Mouse (Mus musculus) cerebellum, adult 11-12 months (tissue): ENCODE measurements around the gene Wdr19.

ENCODE experiments used
- DNase-seq: peaks from one replicate; pipeline ENCODE4 v3.0.0; 2022

The Wdr19 gene

GRCm38 (mm10) chr5:65199346-65200128 lies at the start of gene Wdr19:
Gene Wdr19 (plus strand): TSS chr5:65199696.
- peak; percentile 100 for DNase-seq

GRCm38 (mm10) chr5:65149706-65150105 lies 49.8 kb upstream of the Wdr19 start:
- no peak for DNase-seq

GRCm38 (mm10) chr5:65150376-65150955 lies 49.0 kb upstream of the Wdr19 start:
- DNase-seq, result no peak

- no peak for DNase-seq
Measured at GRCm38 (mm10) chr5:65151276-65151675, 48.2 kb upstream of the Wdr19 start.

- no peak for DNase-seq
Measured at GRCm38 (mm10) chr5:65151767-65152166, 47.7 kb upstream of the Wdr19 start.

- DNase-seq, result no peak
Measured at GRCm38 (mm10) chr5:65154287-65154686, 45.2 kb upstream of the Wdr19 start.

- DNase-seq, result no peak
Measured at GRCm38 (mm10) chr5:65156853-65157252, 42.6 kb upstream of the Wdr19 start.

- DNase-seq, result no peak
Measured at GRCm38 (mm10) chr5:65157412-65158381, 41.8 kb upstream of the Wdr19 start.

- DNase-seq, result no peak
Measured at GRCm38 (mm10) chr5:65158696-65159305, 40.7 kb upstream of the Wdr19 start.

GRCm38 (mm10) chr5:65163001-65163400 lies 36.5 kb upstream of the Wdr19 start:
- DNase-seq, result no peak

GRCm38 (mm10) chr5:65163489-65164092 lies 35.9 kb upstream of the Wdr19 start:
- DNase-seq, result no peak

GRCm38 (mm10) chr5:65170206-65170605 lies 29.3 kb upstream of the Wdr19 start:
- DNase-seq, result no peak

- DNase-seq, result peak; percentile 60
Measured at GRCm38 (mm10) chr5:65175035-65175917, 24.2 kb upstream of the Wdr19 start.

- DNase-seq, result no peak
Measured at GRCm38 (mm10) chr5:65175918-65176484, 23.5 kb upstream of the Wdr19 start.

GRCm38 (mm10) chr5:65177026-65177514 lies 22.4 kb upstream of the Wdr19 start:
- no peak for DNase-seq

GRCm38 (mm10) chr5:65178477-65178876 lies 21.0 kb upstream of the Wdr19 start:
- DNase-seq, result no peak

GRCm38 (mm10) chr5:65181160-65181793 lies 18.2 kb upstream of the Wdr19 start:
- DNase-seq, result no peak

GRCm38 (mm10) chr5:65181794-65182169 lies 17.7 kb upstream of the Wdr19 start:
- DNase-seq, result no peak

GRCm38 (mm10) chr5:65182268-65182667 lies 17.2 kb upstream of the Wdr19 start:
- no peak for DNase-seq

- DNase-seq, result no peak
Measured at GRCm38 (mm10) chr5:65191601-65192000, 7.9 kb upstream of the Wdr19 start.
